Mouse (Mus musculus): Measurements from ENCODE around the gene Lin54. TPM values are rescaled to one million over a fixed set of nuclear protein-coding genes. Genes with fewer than 3 reads are reported as not detected.
"Not testable (repeated sequence)": the region's sequence is repeated elsewhere in the genome, so short reads cannot be mapped to it uniquely, and the experiment has no call there.

Lin54 gene
- polyA plus RNA-seq, 1 experiment: 7.9 TPM

DNA sequence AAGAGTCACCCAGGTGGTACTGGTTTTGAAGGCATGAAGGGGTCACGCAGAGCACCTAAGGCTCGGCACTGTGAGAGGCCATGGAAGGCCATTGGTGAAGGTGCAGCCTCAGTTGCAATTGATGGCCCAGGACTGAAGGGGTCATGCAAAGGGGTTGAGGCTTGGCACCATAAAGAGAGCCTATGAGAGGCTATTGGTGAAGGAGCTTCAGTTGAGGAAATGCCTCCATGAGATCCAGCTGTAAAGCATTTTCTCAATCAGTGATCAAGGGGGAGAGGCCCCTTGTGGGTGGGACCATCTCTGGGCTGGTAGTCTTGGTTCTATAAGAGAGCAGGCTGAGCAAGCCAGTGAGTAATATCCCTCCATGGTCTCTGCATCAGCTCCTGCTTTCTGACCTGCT, 74.6 kb downstream of the Lin54 start:
- DNase-seq (ENCODE audit: extremely low spot score in 1 of 2, low spot score in 1 of 2): not testable (repeated sequence)

DNA sequence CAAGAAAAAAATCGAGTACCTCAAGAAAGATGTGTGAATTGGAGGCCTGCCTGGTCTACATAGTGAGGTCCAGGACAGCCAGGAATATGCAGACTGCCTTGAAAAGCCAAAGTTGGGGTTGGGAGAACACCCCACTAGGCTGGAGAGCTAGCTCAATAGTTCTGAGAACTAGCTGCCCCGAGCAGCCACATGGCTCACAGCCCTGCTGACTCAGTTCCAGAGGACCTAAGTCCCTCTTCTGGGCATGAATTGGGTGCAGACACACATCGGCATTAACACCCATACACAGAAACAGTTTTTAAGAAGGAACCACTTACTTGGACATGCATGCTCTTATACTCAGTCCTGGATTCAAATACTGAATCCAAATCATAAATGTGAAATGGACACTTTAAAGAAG, 76.2 kb downstream of the Lin54 start:
- no peak for DNase-seq (ENCODE audit: extremely low spot score in 1 of 2, low spot score in 1 of 2)

DNA sequence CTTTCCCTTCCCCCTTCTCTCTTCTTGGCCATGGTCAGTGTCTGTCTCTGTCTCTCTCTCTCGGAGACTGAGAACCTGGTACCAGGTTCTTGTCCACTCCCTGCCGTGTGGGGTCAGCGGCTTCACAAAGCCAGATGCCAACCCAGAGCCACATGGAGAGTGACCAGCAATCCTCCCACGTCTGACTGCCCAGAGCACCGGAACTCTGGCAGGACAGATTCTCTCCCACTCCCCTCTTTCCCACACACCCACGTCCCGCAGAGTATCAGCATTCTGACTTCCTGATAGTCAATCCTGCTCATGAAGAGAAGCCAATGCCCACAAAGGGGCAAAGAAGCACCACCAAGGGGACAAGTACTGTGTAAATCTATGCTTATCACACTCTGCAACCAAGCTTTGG, 76.8 kb downstream of the Lin54 start:
- no peak for DNase-seq (ENCODE audit: extremely low spot score in 1 of 2, low spot score in 1 of 2)

DNA sequence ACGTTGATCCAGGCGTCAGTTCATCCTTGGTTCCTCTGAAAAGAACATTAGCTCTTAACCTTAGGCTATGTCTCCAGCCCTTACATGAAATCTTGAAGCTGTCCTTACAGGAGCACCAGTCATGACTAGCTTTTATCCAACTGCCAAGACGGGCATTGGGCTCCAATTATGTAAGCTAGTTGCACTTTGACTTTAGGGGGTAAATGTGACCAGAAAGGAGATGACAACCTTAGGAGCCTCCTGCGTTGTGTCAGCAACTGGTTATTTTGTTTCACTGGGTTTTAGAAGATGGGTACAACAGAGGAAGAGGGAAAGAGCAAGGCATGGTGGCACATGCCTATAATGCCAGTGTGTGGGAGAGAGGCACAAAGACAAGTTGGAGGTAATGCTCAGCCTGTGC, 81.6 kb downstream of the Lin54 start:
- no peak for DNase-seq (ENCODE audit: extremely low spot score in 1 of 2, low spot score in 1 of 2)

DNA sequence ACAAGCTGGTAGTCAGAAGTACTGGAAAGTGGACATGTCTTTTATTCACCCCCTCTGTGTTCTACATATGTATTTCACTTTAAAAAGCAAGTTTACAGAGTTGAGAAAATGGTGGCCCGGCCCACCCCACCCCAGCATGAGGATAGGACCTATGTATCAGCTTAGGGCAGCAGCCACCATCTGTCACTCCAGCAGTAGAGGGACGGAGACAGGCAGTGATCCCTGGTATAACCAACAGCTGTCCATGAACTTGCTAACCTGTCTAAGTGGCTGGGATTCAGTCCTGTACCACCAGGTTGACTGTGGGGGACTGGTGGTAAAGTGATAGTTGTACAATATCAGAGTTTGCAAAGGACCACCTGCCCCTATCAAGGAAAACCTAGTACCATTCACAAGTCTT, 82.4 kb downstream of the Lin54 start:
- no peak for DNase-seq (ENCODE audit: extremely low spot score in 1 of 2, low spot score in 1 of 2)

DNA sequence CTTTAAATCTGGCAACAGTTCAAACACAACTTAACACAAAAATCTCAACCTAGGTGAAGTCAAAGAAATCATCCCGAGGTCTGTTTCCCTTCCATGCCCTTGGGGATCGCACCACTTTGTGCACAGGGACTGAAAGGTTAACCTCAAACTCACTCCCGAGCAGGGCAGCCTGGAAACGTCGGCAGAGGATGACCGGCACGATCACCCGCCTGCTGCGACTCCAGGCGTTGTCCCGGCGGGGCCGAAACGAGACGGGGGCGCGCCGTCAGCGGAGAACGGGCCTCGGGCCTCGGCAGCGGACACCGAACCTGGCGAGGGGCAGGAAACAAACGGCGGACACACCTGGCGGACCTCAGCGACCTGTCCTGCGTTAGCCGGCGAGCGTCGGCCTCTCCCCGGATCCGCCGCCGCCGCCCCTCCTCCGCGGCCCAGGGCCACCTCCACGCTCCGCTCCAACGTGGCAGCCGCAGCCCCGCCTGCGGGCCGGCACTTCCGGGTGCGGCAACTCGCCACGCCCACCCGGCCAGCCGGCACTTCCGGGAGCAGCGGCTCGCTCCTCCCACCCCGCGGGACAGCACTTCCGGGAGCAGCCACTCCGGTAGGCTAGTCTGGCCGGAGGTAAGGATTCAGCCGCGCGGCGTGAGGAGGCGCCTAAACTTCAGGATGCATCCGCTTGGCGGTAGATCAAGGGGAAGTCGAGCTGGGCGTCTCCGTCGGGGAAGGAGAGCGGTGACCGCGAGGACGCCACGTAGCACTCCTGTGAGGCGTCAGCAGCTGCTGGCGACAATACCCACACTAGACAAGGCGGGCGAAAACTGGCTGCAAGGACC, 84.5 kb downstream of the Lin54 start, which contains the start of gene Sec31a:
Gene Sec31a (minus strand): TSS at position 474 of the 830 bp plus-strand sequence.
- DNase-seq (ENCODE audit: extremely low spot score in 1 of 2, low spot score in 1 of 2): peak; percentile 95 to 97

DNA sequence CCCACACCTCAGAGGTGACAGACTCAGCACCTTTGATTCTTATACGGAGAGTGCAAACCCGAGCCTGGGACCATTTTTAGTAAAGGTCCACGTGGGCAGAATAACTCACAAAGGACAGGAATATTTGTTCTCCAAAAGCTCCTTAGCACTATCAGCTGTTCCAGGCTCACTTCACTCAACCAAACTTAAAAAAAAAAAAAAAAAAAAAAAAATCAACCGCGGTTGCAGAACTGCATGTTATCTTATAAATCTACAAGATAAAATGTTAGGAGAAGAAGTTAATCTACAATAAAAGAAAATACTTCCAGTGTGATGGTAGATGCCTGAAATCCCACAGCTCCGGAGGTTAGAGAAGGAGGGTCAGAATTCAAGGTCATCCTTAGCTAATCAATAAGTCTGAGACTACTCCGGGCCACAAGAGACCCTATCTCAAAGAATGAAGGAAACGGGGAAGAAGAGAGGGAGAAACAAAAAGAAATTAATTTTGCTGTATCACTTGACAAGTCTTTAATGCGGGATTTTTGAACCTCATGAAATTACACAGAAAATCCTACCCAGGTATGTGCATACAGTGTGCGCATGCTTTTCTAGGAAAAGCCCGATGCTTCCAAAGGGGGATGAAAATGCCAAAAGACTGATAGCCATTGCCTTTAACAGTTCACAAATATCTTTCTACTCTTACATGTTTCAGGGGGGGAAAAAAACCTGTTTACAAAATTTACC, 85.8 kb downstream of the Lin54 start:
- DNase-seq (ENCODE audit: extremely low spot score in 1 of 2, low spot score in 1 of 2): no peak

DNA sequence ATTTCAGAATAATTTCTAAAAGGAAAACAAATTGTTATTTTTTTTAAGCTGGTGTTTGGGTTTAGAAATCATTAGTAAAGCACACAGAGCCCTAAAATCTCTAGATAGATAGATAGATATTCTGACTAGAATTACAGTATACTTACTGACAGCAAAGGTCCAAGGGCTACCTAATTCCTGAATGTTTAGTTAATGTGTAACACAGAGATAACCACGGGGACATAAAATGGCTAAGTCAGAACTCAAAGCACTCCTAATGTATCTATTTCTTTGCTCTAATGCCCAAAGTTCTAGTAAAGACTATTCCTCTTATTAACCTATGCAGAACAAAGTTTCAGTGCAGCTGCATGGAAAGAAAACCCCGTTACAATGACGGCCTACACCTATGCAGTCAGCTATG, 87.6 kb downstream of the Lin54 start:
- no peak for DNase-seq (ENCODE audit: extremely low spot score in 1 of 2, low spot score in 1 of 2)

DNA sequence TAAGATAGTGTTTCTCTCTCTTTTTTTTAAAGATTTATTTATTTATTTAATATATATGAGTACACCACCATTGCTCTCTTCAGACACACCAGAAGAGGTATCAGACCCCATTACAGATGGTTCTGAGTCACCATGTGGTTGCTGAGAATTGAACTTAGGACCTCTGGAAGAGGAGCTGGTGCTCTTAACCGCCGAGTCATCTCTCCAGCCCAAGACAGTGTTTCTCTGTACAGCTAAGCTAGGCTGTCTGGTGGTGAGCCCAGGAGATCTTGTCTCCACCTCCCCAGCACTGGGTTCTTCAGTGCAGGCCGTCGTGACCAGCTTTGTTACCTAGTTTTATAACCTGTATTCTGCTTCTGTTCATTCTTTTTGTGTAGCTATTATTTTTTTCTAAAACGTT, 90.2 kb downstream of the Lin54 start:
- no peak for DNase-seq (ENCODE audit: extremely low spot score in 1 of 2, low spot score in 1 of 2)

DNA sequence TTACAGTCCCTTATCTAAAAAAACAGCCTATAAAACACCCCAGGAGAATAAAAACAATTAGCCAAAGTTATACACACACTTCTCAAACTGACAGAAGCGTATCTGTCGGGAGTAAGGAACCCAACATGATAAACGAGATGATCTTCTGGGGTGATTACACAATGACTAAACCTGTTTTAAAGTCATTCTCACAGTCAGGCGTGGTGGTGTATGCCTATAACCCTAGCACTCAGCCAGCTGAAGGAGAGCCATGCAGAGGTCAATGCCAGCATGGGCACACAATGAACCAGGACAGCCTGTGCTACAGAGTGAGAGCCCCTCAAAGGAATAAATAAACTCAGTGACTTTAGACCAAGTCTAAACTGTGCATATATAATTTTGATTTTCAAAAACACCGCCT, 92.0 kb downstream of the Lin54 start:
- no peak for DNase-seq (ENCODE audit: extremely low spot score in 1 of 2, low spot score in 1 of 2)

DNA sequence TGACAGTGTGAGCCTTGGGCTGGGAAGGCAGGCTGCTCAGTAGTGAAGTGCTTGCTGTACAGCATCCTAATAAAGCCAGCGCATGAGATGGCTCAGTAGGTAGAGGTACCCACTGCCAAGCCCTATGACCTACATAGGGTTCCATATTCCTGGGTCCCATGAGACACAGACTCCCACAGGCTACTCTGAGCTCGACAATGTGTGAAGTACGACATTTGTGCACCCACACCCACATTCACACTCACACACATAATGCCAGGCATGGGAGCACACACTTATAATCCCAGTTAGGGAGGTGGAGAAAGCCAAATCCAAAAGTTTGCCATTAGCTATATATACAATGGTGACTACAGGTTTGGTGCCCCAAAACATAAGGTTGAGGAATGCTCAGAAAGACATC, 103.7 kb downstream of the Lin54 start:
- DNase-seq (ENCODE audit: extremely low spot score in 1 of 2, low spot score in 1 of 2): peak in 1 of 2 experiments; percentile 28

DNA sequence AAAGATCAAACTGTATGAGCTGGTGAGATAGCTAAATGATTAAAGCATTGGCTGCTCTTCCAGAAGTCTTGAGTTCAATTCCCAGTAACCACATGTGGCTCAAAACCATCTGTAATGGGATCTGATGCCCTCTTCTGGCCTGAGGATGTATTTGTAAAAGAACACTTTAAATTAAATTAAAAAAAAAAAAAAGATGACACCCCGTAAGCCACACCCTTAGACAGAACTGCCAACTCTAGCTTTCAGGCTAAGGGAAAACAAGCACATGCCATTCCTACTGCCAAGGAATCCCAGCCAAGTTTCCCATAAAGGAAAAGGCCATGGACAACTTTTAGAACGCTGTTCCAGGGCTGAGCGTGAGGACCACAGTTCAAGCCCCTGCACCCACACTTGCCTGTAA, 106.8 kb downstream of the Lin54 start:
- DNase-seq (ENCODE audit: extremely low spot score in 1 of 2, low spot score in 1 of 2): no peak

DNA sequence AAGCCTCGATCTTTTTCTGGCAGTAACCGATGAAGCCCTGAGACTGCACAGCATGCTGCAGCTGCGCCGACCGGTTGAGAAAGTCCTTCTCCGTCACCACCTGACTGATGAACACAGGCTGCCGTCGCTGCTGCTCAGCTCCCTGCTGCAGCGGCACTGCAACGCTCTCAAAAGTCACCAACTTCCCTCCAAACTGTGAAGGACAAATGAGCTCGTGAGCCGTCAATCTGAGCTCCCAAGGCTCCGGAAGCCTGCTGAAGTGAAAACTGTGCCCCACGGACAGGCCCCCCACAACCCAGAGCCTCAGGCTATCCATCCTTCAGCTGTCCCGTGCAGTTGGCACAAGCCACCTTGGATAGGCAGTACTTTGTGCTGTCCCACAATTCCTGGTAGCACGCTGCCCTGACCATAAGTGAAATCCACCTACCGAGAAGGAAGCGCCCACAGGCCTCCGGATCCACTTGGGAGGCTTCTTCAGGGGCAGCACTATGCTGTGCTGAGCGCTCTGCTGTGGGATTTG, 107.9 kb downstream of the Lin54 start:
- no peak for DNase-seq (ENCODE audit: extremely low spot score in 1 of 2, low spot score in 1 of 2)

Other genes with a start within 250 kb of the Lin54 start
- gene Sec31a, start 84.4 kb downstream of the Lin54 start, polyA plus RNA-seq (2012; rRNA removed): 123 and 126 TPM in 2 replicates
- 76.6 and 83.9 TPM in 2 replicates for gene Cops4, start 17.7 kb upstream of the Lin54 start, polyA plus RNA-seq (2012; rRNA removed)
- gene Plac8, start 71.6 kb upstream of the Lin54 start, polyA plus RNA-seq (2012; rRNA removed): 6.7 and 12.0 TPM in 2 replicates
- 137 and 149 TPM in 2 replicates for gene Coq2, start 174.5 kb upstream of the Lin54 start, polyA plus RNA-seq (2012; rRNA removed)
- 2.5 TPM in 2 replicates for gene Hpse, start 219.1 kb upstream of the Lin54 start, polyA plus RNA-seq (2012; rRNA removed)